Mouse (Mus musculus) liver, embryonic 14.5 days (tissue): Measurements from ENCODE around the gene Gfral. TPM values are rescaled to one million over a fixed set of nuclear protein-coding genes. Genes with fewer than 3 reads are reported as not detected.

ENCODE experiments used
- ATAC-seq: fragments of 200-750 bp; cut with Nextera tagmentation; 2 replicates; pipeline ENCODE4 v1.8.0; 2017; ENCODE audit warnings: moderate number of reproducible peaks, mild to moderate bottlenecking, moderate library complexity; ENCODE audit not compliant: insufficient read depth
- DNase-seq, 3 experiments: peaks; one replicate each; pipeline ENCODE4 v3.0.0-alpha.2; 2012 to 2013; ENCODE audit warnings: low read depth in 3 of 3, low spot score in 3 of 3
- H3K27ac ChIP-seq: fragments of 300-500 bp; sonication (generic); 2 replicates; pipeline ENCODE4 v1.5.1; 2014; ENCODE audit warnings: moderate library complexity, mild to moderate bottlenecking, control low read depth, inconsistent platforms
- H3K27me3 ChIP-seq: fragments of 300-500 bp; sonication (generic); 2 replicates; pipeline ENCODE4 v1.6.1; 2014; ENCODE audit warnings: mild to moderate bottlenecking, low read length, moderate library complexity; ENCODE audit not compliant: control insufficient read depth, insufficient read depth
- H3K36me3 ChIP-seq: fragments of 300-500 bp; sonication (generic); replicated peaks from 2 replicates; pipeline ENCODE4 v1.6.1; 2014; ENCODE audit warnings: low read depth; ENCODE audit not compliant: control insufficient read depth, insufficient read depth
- H3K4me1 ChIP-seq, 2 experiments: fragments of 200-500 bp in 1 of 2; fragments of 300-500 bp in 1 of 2; sonication (generic) in 1 of 2; replicated peaks; 2 replicates each; pipeline ENCODE4 v1.6.1; 2012 to 2014; ENCODE audit warnings: antibody characterized with exemption in 1 of 2, inconsistent platforms in 1 of 2, low read length in 1 of 2; ENCODE audit not compliant: control insufficient read depth in 2 of 2, insufficient read depth in 2 of 2
- H3K4me2 ChIP-seq: fragments of 300-500 bp; sonication (generic); 2 replicates; pipeline ENCODE4 v1.6.1; 2014; ENCODE audit warnings: low read depth, mild to moderate bottlenecking, control low read depth, moderate library complexity
- H3K4me3 ChIP-seq, 2 experiments: fragments of 200-500 bp in 1 of 2; fragments of 300-500 bp in 1 of 2; sonication (generic) in 1 of 2; 2 replicates each; pipeline ENCODE4 v1.5.1; 2012 to 2014; ENCODE audit warnings: low read depth in 2 of 2, low read length in 2 of 2, mild to moderate bottlenecking in 2 of 2, control low read depth in 1 of 2, inconsistent platforms in 1 of 2, moderate library complexity in 1 of 2; ENCODE audit not compliant: insufficient read depth in 1 of 2
- H3K9ac ChIP-seq: fragments of 300-500 bp; sonication (generic); replicated peaks from 2 replicates; pipeline ENCODE4 v1.6.1; 2014; ENCODE audit warnings: mild to moderate bottlenecking, control low read depth, moderate library complexity
- H3K9me3 ChIP-seq: fragments of 300-500 bp; sonication (generic); 2 replicates; pipeline ENCODE4 v1.6.1; 2016; ENCODE audit warnings: low read length, mixed read lengths; ENCODE audit not compliant: control insufficient read depth
- CTCF ChIP-seq: IDR thresholded peaks from 2 replicates; pipeline ENCODE4 v1.5.1; 2016; ENCODE audit warnings: antibody characterized with exemption, low read depth, control low read depth
- EP300 ChIP-seq: IDR thresholded peaks from 2 replicates; pipeline ENCODE4 v1.6.1; 2016; ENCODE audit warnings: antibody characterized with exemption, low read depth
- WGBS: fragments of 180-500 bp; shearing (Covaris S2); extraction: QIAGEN DNeasy Blood & Tissue Kit; methylation state at CpG from one replicate; pipeline ENCODE4 v1.1.7; 2014; ENCODE audit not compliant: insufficient replicate concordance; 5-methylcytosine and 5-hydroxymethylcytosine counted together
- polyA plus RNA-seq, 2 experiments: library from polyadenylated mRNA; depleted of rRNA in 1 of 2; stranded (reverse) in 1 of 2; unstranded in 1 of 2; fragments of >200 nt; fragmentation: Nextera tagmentation in 1 of 2; extraction: Ambion mirVana in 1 of 2; gene quantifications; 2 replicates each; pipeline versions ENCODE4 v1.2.1 to v1.2.3; 2012 to 2014

The Gfral gene
- polyA plus RNA-seq (2012; rRNA removed) = not detected in 2 replicates
- polyA plus RNA-seq (2014; fragmentation: Nextera tagmentation; extraction: Ambion mirVana) = not detected in 2 replicates

- Histone ChIP-seq H3K4me1 (no peaks in the 10 kb centered on the region), H3K27ac (no peak within 1 kb of the TSS), H3K4me2 (no peak within 1 kb of the TSS), H3K36me3 (no peaks in the 10 kb centered on the region), H3K27me3 (no peaks in the 10 kb centered on the region), H3K9me3 (no peaks in the 10 kb centered on the region), H3K4me3 (no peak within 1 kb of the TSS), H3K9ac (no peak within 1 kb of the TSS)
- no peak for ATAC-seq
- no peak for DNase-seq
- WGBS = 58% methylated on average over 2 of the region's 2 CpGs
- no peak for TF ChIP-seq CTCF
- no peak for TF ChIP-seq EP300
These were observed at the start of gene Gfral for GRCm38 (mm10) chr9:76213557-76213956. TSS of gene Gfral (minus strand) at chr9:76213657.

- ATAC-seq (no peak), DNase-seq (no peak)
- Histone ChIP-seq H3K4me1 (no peaks in the 10 kb centered on the region), H3K9me3 (no peaks in the 10 kb centered on the region), H3K4me2 (no peak overlapping the region), H3K4me3 (no peak overlapping the region), H3K27me3 (no peaks in the 10 kb centered on the region), H3K36me3 (no peaks in the 10 kb centered on the region), H3K27ac (no peak overlapping the region), H3K9ac (no peak overlapping the region)
- WGBS = 48% methylated on average over 5 of the region's 5 CpGs
- TF ChIP-seq EP300 (no peak), CTCF (no peak)
These were observed 44.3 kb upstream of the Gfral start for GRCm38 (mm10) chr9:76257731-76258130.

- Histone ChIP-seq H3K9me3 (no peaks in the 10 kb centered on the region), H3K9ac (no peak overlapping the region), H3K27ac (no peak overlapping the region), H3K4me1 (no peaks in the 10 kb centered on the region), H3K27me3 (no peaks in the 10 kb centered on the region), H3K4me2 (no peak overlapping the region), H3K36me3 (no peaks in the 10 kb centered on the region), H3K4me3 (no peak overlapping the region)
- no peak for TF ChIP-seq EP300
- TF ChIP-seq CTCF = no peak
- ATAC-seq = no peak
- no peak for DNase-seq
- WGBS = 62% methylated on average over 7 of the region's 7 CpGs
These were observed 39.1 kb upstream of the Gfral start for GRCm38 (mm10) chr9:76252544-76252943.

DNA sequence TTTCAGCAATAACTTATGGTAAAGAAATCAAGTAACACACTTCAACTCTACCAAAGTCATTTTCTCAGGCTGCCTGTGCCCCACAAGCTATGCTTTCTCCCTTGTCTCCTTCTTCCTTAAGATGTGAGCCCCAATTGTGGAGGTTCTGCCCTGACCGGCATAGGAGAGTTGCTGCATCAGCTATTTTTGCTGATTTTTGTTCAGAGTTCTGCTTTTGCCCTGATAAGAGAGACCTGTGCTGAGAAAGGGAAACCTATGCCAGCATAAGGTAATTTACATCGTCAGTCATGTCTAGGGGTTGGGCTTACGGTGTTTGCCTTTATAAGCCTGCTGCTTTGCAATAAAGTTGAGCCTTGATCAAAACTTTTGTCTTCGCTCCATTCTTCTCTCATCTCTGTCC lies 38.7 kb upstream of the Gfral start:
- no peak overlapping the region for H3K9ac ChIP-seq
- no peaks in the 10 kb centered on the region for H3K4me1 ChIP-seq
- no peak overlapping the region for H3K4me2 ChIP-seq
- 67% methylated on average over 4 of the region's 4 CpGs for WGBS
- H3K27ac ChIP-seq = no peak overlapping the region
- DNase-seq (no peak), ATAC-seq (no peak)
- no peaks in the 10 kb centered on the region for H3K9me3 ChIP-seq
- no peaks in the 10 kb centered on the region for H3K27me3 ChIP-seq
- no peak overlapping the region for H3K4me3 ChIP-seq
- no peaks in the 10 kb centered on the region for H3K36me3 ChIP-seq
- TF ChIP-seq CTCF = no peak
- TF ChIP-seq EP300 = no peak

DNA sequence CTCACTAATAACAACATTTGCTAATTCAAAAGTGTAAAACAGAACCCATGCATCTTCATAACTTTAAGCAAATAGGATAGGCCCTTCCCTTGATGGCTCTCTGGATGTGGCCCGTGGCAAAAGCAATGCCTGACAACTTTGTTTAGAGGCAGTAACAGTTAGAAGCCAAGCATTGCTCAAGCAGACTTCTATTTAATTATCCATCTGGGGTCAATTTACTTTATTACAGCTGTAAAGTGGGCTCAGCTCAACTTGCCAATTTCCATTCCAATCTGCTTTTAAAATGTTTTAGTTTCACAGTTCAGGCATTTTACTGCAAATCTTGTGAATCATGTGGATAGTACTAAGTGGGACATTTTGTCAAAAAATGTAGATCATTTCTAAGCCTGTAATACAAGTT lies 28.9 kb upstream of the Gfral start:
- Histone ChIP-seq H3K4me1 (peaks cover 7 to 11% of the 10 kb centered on the region in 2 experiments), H3K4me2 (no peak overlapping the region), H3K9me3 (no peaks in the 10 kb centered on the region), H3K4me3 (no peak overlapping the region), H3K9ac (no peak overlapping the region), H3K27ac (no peak overlapping the region), H3K36me3 (no peaks in the 10 kb centered on the region), H3K27me3 (no peaks in the 10 kb centered on the region)
- ATAC-seq (no peak), DNase-seq (no peak)
- TF ChIP-seq CTCF (no peak), EP300 (no peak)
- 48% methylated on average over 1 of the region's 1 CpGs for WGBS
